Mouse (Mus musculus) MEL (cell line): ENCODE data around the gene Prep. TPM values are rescaled to one million over a fixed set of nuclear protein-coding genes. Genes with fewer than 3 reads are reported as not detected.

ENCODE experiments used
- DNase-seq: peaks from one replicate; pipeline ENCODE4 v3.0.0; 2011; ENCODE audit warnings: low read depth, low spot score
- H3K27ac ChIP-seq: 2 replicates; pipeline ENCODE4 v1.5.1; 2012; ENCODE audit warnings: low read depth, mild to moderate bottlenecking, control low read depth, low read length, moderate library complexity; ENCODE audit not compliant: control insufficient read depth
- H3K27me3 ChIP-seq, 2 experiments: fragments of 150-350 bp in 1 of 2; sonication (generic) in 1 of 2; 2 replicates each; pipeline ENCODE4 v1.6.1; 2012; ENCODE audit warnings: low read length in 2 of 2, mild to moderate bottlenecking in 2 of 2, improper control_type of control experiment in 1 of 2, moderate library complexity in 1 of 2; ENCODE audit not compliant: insufficient read depth in 2 of 2, control insufficient read depth in 1 of 2
- H3K36me3 ChIP-seq, 2 experiments: 2 replicates each; pipeline ENCODE4 v1.6.1; 2012 to 2014; ENCODE audit warnings: low read length in 2 of 2, improper control_type of control experiment in 1 of 2, inconsistent platforms in 1 of 2, mild to moderate bottlenecking in 1 of 2; ENCODE audit not compliant: insufficient read depth in 2 of 2, control insufficient read depth in 1 of 2
- H3K4me1 ChIP-seq, 2 experiments: fragments of 150-350 bp in 1 of 2; sonication (generic) in 1 of 2; 2 replicates each; pipeline ENCODE4 v1.6.1; 2012; ENCODE audit warnings: low read length in 2 of 2, improper control_type of control experiment in 1 of 2, mild to moderate bottlenecking in 1 of 2; ENCODE audit not compliant: insufficient read depth in 2 of 2, control insufficient read depth in 1 of 2
- H3K4me3 ChIP-seq, 2 experiments: fragments of 150-350 bp in 1 of 2; sonication (generic) in 1 of 2; 2 replicates each; pipeline ENCODE4 v1.5.1; 2012; ENCODE audit warnings: low read depth in 2 of 2, low read length in 2 of 2, mild to moderate bottlenecking in 2 of 2, moderate library complexity in 2 of 2, control low read depth in 1 of 2, improper control_type of control experiment in 1 of 2; ENCODE audit not compliant: control insufficient read depth in 1 of 2, insufficient read depth in 1 of 2
- H3K79me2 ChIP-seq: 2 replicates; pipeline ENCODE4 v1.6.1; 2012; ENCODE audit warnings: mild to moderate bottlenecking, low read length, moderate library complexity; ENCODE audit not compliant: control insufficient read depth, poor library complexity, insufficient read depth
- H3K9ac ChIP-seq: 2 replicates; pipeline ENCODE4 v1.6.1; 2012; ENCODE audit warnings: low read depth, mild to moderate bottlenecking, control low read depth, low read length, moderate library complexity; ENCODE audit not compliant: control insufficient read depth, poor library complexity, severe bottlenecking
- H3K9me3 ChIP-seq: fragments of 150-350 bp; sonication (generic); replicated peaks from 2 replicates; pipeline ENCODE4 v1.6.1; 2012; ENCODE audit warnings: mild to moderate bottlenecking, low read length, improper control_type of control experiment, moderate library complexity; ENCODE audit not compliant: insufficient read depth
- CHD1 ChIP-seq: IDR thresholded peaks from 2 replicates; pipeline ENCODE4 v1.6.1; 2012; ENCODE audit warnings: low read depth, mild to moderate bottlenecking, inconsistent platforms, low read length, improper control_type of control experiment
- CHD2 ChIP-seq: IDR thresholded peaks from 2 replicates; pipeline ENCODE4 v1.6.1; 2011; ENCODE audit warnings: low read length, improper control_type of control experiment
- CTCF ChIP-seq, 3 experiments: IDR thresholded peaks in 2 of 3; conservative IDR thresholded peaks in 1 of 3; 2 replicates each; pipeline ENCODE4 v1.5.1; 2011 to 2012; ENCODE audit warnings: low read length in 3 of 3, low read depth in 2 of 3, mild to moderate bottlenecking in 2 of 3, improper control_type of control experiment in 1 of 3, inconsistent platforms in 1 of 3, mixed read lengths in 1 of 3, moderate library complexity in 1 of 3; ENCODE audit not compliant: control insufficient read depth in 1 of 3, insufficient read depth in 1 of 3, poor library complexity in 1 of 3, severe bottlenecking in 1 of 3
- E2F4 ChIP-seq: IDR thresholded peaks from 2 replicates; pipeline ENCODE4 v1.6.1; 2011; ENCODE audit warnings: low read depth, low read length, improper control_type of control experiment, borderline replicate concordance
- ELF1 ChIP-seq: IDR thresholded peaks from 2 replicates; pipeline ENCODE4 v1.6.1; 2014; ENCODE audit warnings: low read depth, mild to moderate bottlenecking, inconsistent platforms, low read length, improper control_type of control experiment, moderate library complexity
- EP300 ChIP-seq, 2 experiments: IDR thresholded peaks; 2 replicates each; pipeline ENCODE4 v1.6.1; 2011; ENCODE audit warnings: improper control_type of control experiment in 2 of 2, low read length in 2 of 2, low read depth in 1 of 2, mild to moderate bottlenecking in 1 of 2
- GABPA ChIP-seq: IDR thresholded peaks from 2 replicates; pipeline ENCODE4 v1.6.1; 2012; ENCODE audit warnings: low read depth, mild to moderate bottlenecking, inconsistent platforms, low read length, improper control_type of control experiment, moderate library complexity
- GATA1 ChIP-seq: IDR thresholded peaks from 2 replicates; pipeline ENCODE4 v1.6.1; 2011; ENCODE audit warnings: low read depth, low read length, improper control_type of control experiment
- HCFC1 ChIP-seq: IDR thresholded peaks from 2 replicates; pipeline ENCODE4 v1.6.1; 2012; ENCODE audit warnings: low read depth, mild to moderate bottlenecking, inconsistent platforms, low read length, improper control_type of control experiment, moderate library complexity
- KAT2A ChIP-seq: conservative IDR thresholded peaks from 2 replicates; pipeline ENCODE4 v1.6.1; 2012; ENCODE audit warnings: low read depth, low read length, improper control_type of control experiment, inconsistent platforms
- MAFK ChIP-seq: IDR thresholded peaks from 2 replicates; pipeline ENCODE4 v1.6.1; 2011; ENCODE audit warnings: low read depth, mild to moderate bottlenecking, low read length, improper control_type of control experiment, borderline replicate concordance
- MAZ ChIP-seq: IDR thresholded peaks from 2 replicates; pipeline ENCODE4 v1.6.1; 2012; ENCODE audit warnings: low read depth, mild to moderate bottlenecking, inconsistent platforms, low read length, improper control_type of control experiment
- MXI1 ChIP-seq: IDR thresholded peaks from 2 replicates; pipeline ENCODE4 v1.6.1; 2011; ENCODE audit warnings: mild to moderate bottlenecking, low read depth, low read length, improper control_type of control experiment
- MYB ChIP-seq: IDR thresholded peaks from 2 replicates; pipeline ENCODE4 v1.6.1; 2011; ENCODE audit warnings: mild to moderate bottlenecking, low read depth, low read length, improper control_type of control experiment
- NELFE ChIP-seq: IDR thresholded peaks from 2 replicates; pipeline ENCODE4 v1.6.1; 2011; ENCODE audit warnings: low read depth, low read length, improper control_type of control experiment
- NRF1 ChIP-seq: IDR thresholded peaks from 2 replicates; pipeline ENCODE4 v1.6.1; 2014; ENCODE audit warnings: low read depth, mild to moderate bottlenecking, inconsistent platforms, low read length, improper control_type of control experiment, moderate library complexity; ENCODE audit not compliant: poor library complexity, insufficient read depth, severe bottlenecking
- POLR2A ChIP-seq, 2 experiments: IDR thresholded peaks; 2 replicates each; pipeline ENCODE4 v1.6.1; 2011 to 2012; ENCODE audit warnings: low read length in 2 of 2, mild to moderate bottlenecking in 2 of 2, control low read depth in 1 of 2, improper control_type of control experiment in 1 of 2, low read depth in 1 of 2, moderate library complexity in 1 of 2; ENCODE audit not compliant: control insufficient read depth in 1 of 2, insufficient read depth in 1 of 2, poor library complexity in 1 of 2
- POLR2AphosphoS5 ChIP-seq: IDR thresholded peaks from 2 replicates; pipeline ENCODE4 v1.6.1; 2012; ENCODE audit warnings: low read depth, borderline replicate concordance, mild to moderate bottlenecking, inconsistent platforms, low read length, moderate library complexity, mixed read lengths
- SIN3A ChIP-seq: IDR thresholded peaks from 2 replicates; pipeline ENCODE4 v1.6.1; 2012; ENCODE audit warnings: low read length, improper control_type of control experiment, inconsistent platforms
- TAL1 ChIP-seq: IDR thresholded peaks from 2 replicates; pipeline ENCODE4 v1.6.1; 2012; ENCODE audit warnings: mild to moderate bottlenecking, inconsistent platforms, low read length, moderate library complexity, mixed read lengths
- TBP ChIP-seq: IDR thresholded peaks from 2 replicates; pipeline ENCODE4 v1.8.0; 2011; ENCODE audit warnings: low read depth, low read length, improper control_type of control experiment
- TCF12 ChIP-seq: IDR thresholded peaks from 2 replicates; pipeline ENCODE4 v1.6.1; 2014; ENCODE audit warnings: low read depth, mild to moderate bottlenecking, inconsistent platforms, low read length, improper control_type of control experiment, moderate library complexity
- UBTF ChIP-seq: IDR thresholded peaks from 2 replicates; pipeline ENCODE4 v1.6.1; 2012; ENCODE audit warnings: low read depth, mild to moderate bottlenecking, inconsistent platforms, low read length, improper control_type of control experiment, moderate library complexity, borderline replicate concordance; ENCODE audit not compliant: insufficient read depth
- ZC3H11A ChIP-seq: IDR thresholded peaks from 2 replicates; pipeline ENCODE4 v1.6.1; 2012; ENCODE audit warnings: low read depth, mild to moderate bottlenecking, inconsistent platforms, low read length, improper control_type of control experiment
- ZKSCAN1 ChIP-seq: IDR thresholded peaks from 2 replicates; pipeline ENCODE4 v1.6.1; 2012; ENCODE audit warnings: low read depth, mild to moderate bottlenecking, inconsistent platforms, low read length, improper control_type of control experiment, moderate library complexity
- ZNF384 ChIP-seq: IDR thresholded peaks from 2 replicates; pipeline ENCODE4 v1.6.1; 2012; ENCODE audit warnings: low read depth, mild to moderate bottlenecking, inconsistent platforms, low read length, improper control_type of control experiment
- polyA plus RNA-seq, 2 experiments: library from polyadenylated mRNA; stranded (reverse) in 1 of 2; unstranded in 1 of 2; fragments of >175 nt in 1 of 2; fragments of >200 nt in 1 of 2; gene quantifications; 2 replicates each; pipeline versions ENCODE4 v1.2.1 to v1.2.4; 2012; ENCODE audit warnings: low replicate concordance in 2 of 2, low read depth in 1 of 2; ENCODE audit not compliant: insufficient read length in 2 of 2, insufficient read depth in 1 of 2, missing spikeins in 1 of 2
- total RNA-seq: library from RNA; depleted of rRNA; stranded (reverse); fragments of 300-350 nt; gene quantifications from 2 replicates; pipeline ENCODE4 v1.2.3, GENCODE M21; 2012

Prep gene
- total and polyA plus RNA-seq, 3 experiments: 12.0 to 24.4 TPM; not detected in 1

GRCm38 (mm10) chr10:45058361-45058760 is 8.6 kb upstream of the Prep start:
- Histone ChIP-seq H3K9ac (no peak overlapping the region), H3K27me3 (no peaks in the 10 kb centered on the region), H3K4me3 (no peak overlapping the region), H3K27ac (no peak overlapping the region), H3K9me3 (no peaks in the 10 kb centered on the region; the same call in 1 of the 2 replicates), H3K36me3 (no peaks in the 10 kb centered on the region), H3K79me2 (no peaks in the 10 kb centered on the region), H3K4me1 (no peaks in the 10 kb centered on the region)
- no peak for DNase-seq
- no peak for TF ChIP-seq EP300 (IDR thresholded peaks at IDR 0.05; ENCODE audit: low read depth in 1 of 2, low read length in 2 of 2)
- no peak for TF ChIP-seq ZNF384
- no peak for TF ChIP-seq E2F4
- TF ChIP-seq CHD1: no peak
- TF ChIP-seq TAL1: no peak
- TF ChIP-seq MYB: no peak
- TF ChIP-seq ZKSCAN1: no peak
- no peak for TF ChIP-seq POLR2AphosphoS5
- no peak for TF ChIP-seq KAT2A
- TF ChIP-seq MXI1: no peak
- TF ChIP-seq ZC3H11A: no peak
- TF ChIP-seq HCFC1: no peak
- TF ChIP-seq GATA1: no peak
- TF ChIP-seq CTCF (IDR thresholded peaks at IDR 0.05 in 2 of 3, conservative IDR thresholded peaks at IDR 0.05 in 1 of 3; ENCODE audit: control insufficient read depth in 1 of 3, insufficient read depth in 1 of 3, low read depth in 2 of 3, low read length in 3 of 3, poor library complexity in 1 of 3, severe bottlenecking in 1 of 3): no peak
- TF ChIP-seq GABPA: no peak
- no peak for TF ChIP-seq CHD2
- TF ChIP-seq NRF1: no peak
- no peak for TF ChIP-seq UBTF
- TF ChIP-seq TCF12: no peak
- TF ChIP-seq MAFK: no peak

- Histone ChIP-seq H3K4me1 (peaks cover 0 to 18% of the 10 kb centered on the region in 2 experiments; a peak in 1 of 4 replicates), H3K4me3 (no peak overlapping the region), H3K9ac (no peak overlapping the region), H3K36me3 (peaks cover 0 to 14% of the 10 kb centered on the region in 2 experiments; a peak in 2 of 4 replicates), H3K79me2 (no peaks in the 10 kb centered on the region), H3K9me3 (no peaks in the 10 kb centered on the region; the same call in 1 of the 2 replicates), H3K27me3 (no peaks in the 10 kb centered on the region), H3K27ac (no peak overlapping the region)
- no peak for DNase-seq
- TF ChIP-seq ELF1 (no peak), CHD1 (no peak), UBTF (no peak), MYB (no peak), SIN3A (no peak), POLR2A (IDR thresholded peaks at IDR 0.05; ENCODE audit: control insufficient read depth in 1 of 2, insufficient read depth in 1 of 2, low read depth in 1 of 2, low read length in 2 of 2, poor library complexity in 1 of 2) (no peak), MAZ (no peak), GATA1 (no peak), E2F4 (no peak), ZKSCAN1 (no peak), TCF12 (no peak), GABPA (no peak), TBP (no peak), ZC3H11A (no peak), HCFC1 (no peak), NELFE (no peak)
These were observed 6.2 kb upstream of the Prep start for GRCm38 (mm10) chr10:45060841-45061240.
